Comparison of ENCODE assay signal across 18 mouse cellular contexts in genomic region chr1:85962081-85962480, GRCm38 (mm10). TPM values are rescaled to one million over a fixed set of nuclear protein-coding genes. Genes with fewer than 3 reads are reported as not detected.
DNase-seq lines count a peak whose midpoint lies in the region; ATAC-seq lines count a peak whose summit lies in the region.
"Had no signal": no experiment of that assay in that cellular context is flagged by ENCODE, and none has a peak within 500 bp of the region (broad histone marks: within the 10 kb centered on the region; RNA-seq: fewer than 3 reads in every experiment).

No protein-coding gene starts in this region.

- H3K36me3 ChIP-seq in splenic B cell, adult 2 months (ENCODE audit: control insufficient read depth, insufficient read depth, low read length, poor library complexity, severe bottlenecking), result no peaks in the 10 kb centered on the region
- H3K36me3 ChIP-seq: embryonic facial prominence, embryonic 13.5 days; midbrain, embryonic 12.5 days had no signal

- intact Hi-C loops in heart, postnatal 36 days (cut with DNase I), result no loop called here
- intact Hi-C loops in left cerebral cortex, postnatal 36 days (cut with DNase I), result no loop called here

- no peaks in the 10 kb centered on the region for H3K27me3 ChIP-seq in splenic B cell, adult 2 months (ENCODE audit: control insufficient read depth, insufficient read depth, low read length, poor library complexity, severe bottlenecking)
- H3K27me3 ChIP-seq: embryonic facial prominence, embryonic 13.5 days; midbrain, embryonic 12.5 days had no signal

- DNase-seq in heart, adult 11 months, result peak; percentile 59
- DNase-seq in heart, postnatal 36 days, result no peak
- peak; percentile 55 for DNase-seq in CD4-positive, CD25-positive, alpha-beta regulatory T cell, adult 2 months (ENCODE audit: low read depth, low spot score)
- DNase-seq in splenic B cell, adult 2 months (ENCODE audit: low read depth, low spot score), result peak; percentile 67
- DNase-seq in left cerebral cortex, postnatal 36 days (ENCODE audit: low spot score in 2 of 2), result no peak
- no peak for DNase-seq in spleen, postnatal 10 days (ENCODE audit: low spot score in 2 of 2)
- DNase-seq in kidney, postnatal 36 days, result no peak
- DNase-seq: cerebellum, adult 9-10 months; gastrocnemius, postnatal 10 days; kidney, adult 2 months; kidney, postnatal 14 days; lung, postnatal 4 days had no signal

- ATAC-seq in hematopoietic stem cell, adult 5-6 weeks (replicated peaks in 1 of 2; ENCODE audit: insufficient read depth in 1 of 2, low FRiP score in 2 of 2, low TSS enrichment in 1 of 2, low read depth in 1 of 2, poor library complexity in 2 of 2, severe bottlenecking in 2 of 2), result peak; percentile 55 to 77

RNA-seq across cellular contexts. Expression of gene Gpr55, which starts 1.3 kb away (rescaled TPM):
- not detected for total RNA-seq in heart, postnatal 36 days (2021)
- 0.13 and 0.20 TPM in 2 replicates for total RNA-seq in hematopoietic stem cell, adult 5-6 weeks (2017)
- total RNA-seq in left cerebral cortex, postnatal 36 days (2021), result not detected
- total RNA-seq: gastrocnemius, postnatal 10 days had no signal

RNA-seq across cellular contexts. Expression of gene 4933407L21Rik, which starts 33.8 kb away (rescaled TPM):
- not detected for total RNA-seq in heart, postnatal 36 days (2021)
- not detected in 2 replicates for total RNA-seq in hematopoietic stem cell, adult 5-6 weeks (2017)
- total RNA-seq in left cerebral cortex, postnatal 36 days (2021), result 1 to 10 TPM; 6.5 to 7.5 TPM
- total RNA-seq: adrenal gland, adult 18-20 months; gastrocnemius, postnatal 10 days; heart, adult 8-10 months had no signal

RNA-seq across cellular contexts. Expression of gene Spata3, which starts 54.5 kb away (rescaled TPM):
- total RNA-seq in heart, postnatal 36 days (2021), result not detected
- total RNA-seq in hematopoietic stem cell, adult 5-6 weeks (2017), result not detected in 2 replicates
- under 1 TPM; 0.36 to 0.99 TPM for total RNA-seq in left cerebral cortex, postnatal 36 days (2021)
- total RNA-seq: adrenal gland, adult 18-20 months; ES-E14; gastrocnemius, postnatal 10 days; heart, adult 8-10 months had no signal

Comparison
In these comparisons a context has a peak if more than half of its experiments do, and no peak if none do; other contexts are left out.
1. DNase-seq: peak in heart, adult 11 months (single experiment), CD4-positive, CD25-positive, alpha-beta regulatory T cell, adult 2 months (single experiment) and splenic B cell, adult 2 months (single experiment); none in heart, postnatal 36 days (0 of 2), left cerebral cortex, postnatal 36 days (0 of 2), spleen, postnatal 10 days (0 of 2) and kidney, postnatal 36 days (0 of 2).